Mouse (Mus musculus): Measurements from ENCODE around the gene Poll. TPM values are rescaled to one million over a fixed set of nuclear protein-coding genes. Genes with fewer than 3 reads are reported as not detected.

The Poll gene
- total RNA-seq (2023) = 9.0 TPM

DNA sequence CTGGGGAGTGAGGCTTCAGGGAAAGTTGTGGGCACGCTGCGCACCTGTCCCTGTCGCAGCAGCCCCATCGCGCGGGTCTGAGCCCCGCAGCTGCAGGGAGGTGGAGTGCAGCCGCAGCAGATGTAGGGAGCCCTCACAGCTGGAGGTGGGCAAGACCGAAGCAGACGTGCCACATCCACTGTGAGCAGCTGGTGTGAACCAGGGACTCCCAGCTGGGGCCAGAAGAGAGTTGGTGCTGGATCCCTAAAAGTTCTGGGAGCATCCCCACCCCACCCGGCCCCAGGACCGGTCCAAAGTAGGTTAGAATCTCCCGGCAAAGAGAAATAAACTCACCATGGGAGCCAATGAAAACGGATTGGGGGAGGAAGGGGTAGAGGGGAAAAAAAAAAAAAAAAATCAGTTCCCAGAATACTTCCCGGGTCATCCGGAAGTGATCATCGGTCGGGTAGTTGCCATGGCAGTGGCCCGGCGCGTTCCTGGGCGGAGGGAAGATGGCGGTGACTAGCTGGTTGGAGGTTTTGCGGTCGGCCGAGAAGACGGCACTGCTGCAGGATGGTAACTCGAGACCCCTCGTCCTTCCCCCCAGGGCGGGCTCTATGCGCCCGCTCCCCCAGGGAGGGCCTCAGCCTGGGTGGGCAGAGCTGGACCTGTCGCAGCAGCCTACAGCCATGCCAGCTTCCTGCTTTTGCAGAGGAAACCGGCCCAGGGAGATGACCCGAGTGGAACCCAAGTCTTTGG lies at the start of gene Poll, which contains the start of gene Gm17018:
Gene Poll (minus strand): TSS at position 379 of the 738 bp plus-strand sequence.
Gene Gm17018 (plus strand): TSS at position 463 of the 738 bp plus-strand sequence.

Other genes starting within 250 kb of the Poll start
- 17.8 TPM for gene Btrc, start 196.8 kb downstream of the Poll start, total RNA-seq (2023)
- 23.8 TPM for gene Gm17018, start 84 bp upstream of the Poll start, total RNA-seq (2023)
- 63.1 TPM for gene Fbxw4, start 99.8 kb upstream of the Poll start, total RNA-seq (2023)
- not detected for gene Fgf8, start 182.4 kb upstream of the Poll start, total RNA-seq (2023)
- gene Npm3, start 189.1 kb upstream of the Poll start, total RNA-seq (2023) = 62.4 TPM
- gene Mgea5, start 223.3 kb upstream of the Poll start, total RNA-seq (2023) = 322 TPM